Mouse (Mus musculus): Measurements from ENCODE around the gene Nlgn2. TPM values are rescaled to one million over a fixed set of nuclear protein-coding genes. Genes with fewer than 3 reads are reported as not detected.
"Not testable (repeated sequence)": the region's sequence is repeated elsewhere in the genome, so short reads cannot be mapped to it uniquely, and the experiment has no call there.

The Nlgn2 gene
- total and polyA plus RNA-seq, 2 experiments from 2014 or later = 18.2 to 104 TPM

GRCm38 (mm10) chr11:69865561-69865960 is 28.0 kb upstream of the Nlgn2 start:
- DNase-seq = no peak
- WGBS = 77% methylated on average over 9 of the region's 9 CpGs

GRCm38 (mm10) chr11:69864138-69864860 is 26.7 kb upstream of the Nlgn2 start:
- no peaks in the 10 kb centered on the region for H3K36me3 ChIP-seq (ENCODE audit: insufficient read depth)
- no peak for TF ChIP-seq CTCF (IDR thresholded peaks at IDR 0.05; ENCODE audit: low read depth)
- no peak overlapping the region for H3K27ac ChIP-seq (ENCODE audit: low read depth, low read length)
- ATAC-seq = no peak
- no peak for DNase-seq
- H3K4me1 ChIP-seq (ENCODE audit: insufficient read depth) = no peaks in the 10 kb centered on the region
- no peak overlapping the region for H3K4me3 ChIP-seq (ENCODE audit: low read depth, low read length)
- no peak overlapping the region for H3K9ac ChIP-seq
- H3K4me2 ChIP-seq (ENCODE audit: low read depth) = no peak overlapping the region
- WGBS = 39% methylated on average over 8 of the region's 8 CpGs
- no peaks in the 10 kb centered on the region for H3K9me3 ChIP-seq (ENCODE audit: low read length)
- no peaks in the 10 kb centered on the region for H3K27me3 ChIP-seq (ENCODE audit: insufficient read depth, low read length)

More at GRCm38 (mm10) chr11:69865561-69865960, 28.0 kb upstream of the Nlgn2 start:
- no peak for ATAC-seq
- H3K9me3 ChIP-seq (ENCODE audit: low read length) = no peaks in the 10 kb centered on the region
- no peaks in the 10 kb centered on the region for H3K27me3 ChIP-seq (ENCODE audit: insufficient read depth, low read length)
- H3K4me2 ChIP-seq (ENCODE audit: low read depth) = no peak overlapping the region
- H3K27ac ChIP-seq (ENCODE audit: low read depth, low read length) = no peak overlapping the region
- TF ChIP-seq CTCF (IDR thresholded peaks at IDR 0.05; ENCODE audit: low read depth) = no peak
- no peak overlapping the region for H3K9ac ChIP-seq
- H3K36me3 ChIP-seq (ENCODE audit: insufficient read depth) = no peaks in the 10 kb centered on the region
- no peak overlapping the region for H3K4me3 ChIP-seq (ENCODE audit: low read depth, low read length)
- no peaks in the 10 kb centered on the region for H3K4me1 ChIP-seq (ENCODE audit: insufficient read depth)

GRCm38 (mm10) chr11:69863729-69864128 is 26.1 kb upstream of the Nlgn2 start:
- 81% methylated on average over 3 of the region's 3 CpGs for WGBS
- H3K4me3 ChIP-seq (ENCODE audit: low read depth, low read length) = not testable (repeated sequence)

GRCm38 (mm10) chr11:69858113-69858998 is 20.8 kb upstream of the Nlgn2 start, which contains the start of gene Tnk1:
TSS of gene Tnk1 (minus strand) at chr11:69858730.
- H3K4me2 ChIP-seq (ENCODE audit: low read depth) = no peak within 1 kb of the TSS
- no peak for TF ChIP-seq CTCF (IDR thresholded peaks at IDR 0.05; ENCODE audit: low read depth)
- no peak within 1 kb of the TSS for H3K27ac ChIP-seq (ENCODE audit: low read depth, low read length)
- 22% methylated on average over 30 of the region's 30 CpGs for WGBS
- H3K4me1 ChIP-seq (ENCODE audit: insufficient read depth) = no peaks in the 10 kb centered on the region
- H3K9ac ChIP-seq = no peak within 1 kb of the TSS
- H3K27me3 ChIP-seq (ENCODE audit: insufficient read depth, low read length) = peaks cover 11% of the 10 kb centered on the region; the same call in 1 of the 2 replicates
- no peak for DNase-seq
- H3K9me3 ChIP-seq (ENCODE audit: low read length) = no peaks in the 10 kb centered on the region
- no peak for ATAC-seq
- H3K36me3 ChIP-seq (ENCODE audit: insufficient read depth) = no peaks in the 10 kb centered on the region
- H3K4me3 ChIP-seq (ENCODE audit: low read depth, low read length) = no peak within 1 kb of the TSS

More at GRCm38 (mm10) chr11:69863729-69864128, 26.1 kb upstream of the Nlgn2 start:
- H3K4me1 ChIP-seq (ENCODE audit: insufficient read depth); H3K36me3 ChIP-seq (ENCODE audit: insufficient read depth); H3K27me3 ChIP-seq (ENCODE audit: insufficient read depth, low read length); DNase-seq; H3K27ac ChIP-seq (ENCODE audit: low read depth, low read length); H3K9ac ChIP-seq; ATAC-seq; H3K9me3 ChIP-seq (ENCODE audit: low read length); H3K4me2 ChIP-seq (ENCODE audit: low read depth): not testable (repeated sequence)

- Histone ChIP-seq H3K4me2 (ENCODE audit: low read depth) (no peak overlapping the region), H3K27ac (ENCODE audit: low read depth, low read length) (no peak overlapping the region), H3K4me1 (ENCODE audit: insufficient read depth) (no peaks in the 10 kb centered on the region), H3K4me3 (ENCODE audit: low read depth, low read length) (no peak overlapping the region), H3K9me3 (ENCODE audit: low read length) (no peaks in the 10 kb centered on the region), H3K36me3 (ENCODE audit: insufficient read depth) (peaks cover 20% of the 10 kb centered on the region), H3K27me3 (ENCODE audit: insufficient read depth, low read length) (peaks cover 11% of the 10 kb centered on the region; the same call in 1 of the 2 replicates), H3K9ac (no peak overlapping the region)
- DNase-seq (no peak), ATAC-seq (peak; percentile 54)
- peak; percentile 53 for TF ChIP-seq CTCF (IDR thresholded peaks at IDR 0.05; ENCODE audit: low read depth)
- 18% methylated on average over 16 of the region's 16 CpGs for WGBS
Observed at GRCm38 (mm10) chr11:69855347-69855746, 17.8 kb upstream of the Nlgn2 start.

GRCm38 (mm10) chr11:69854680-69855079 is 17.1 kb upstream of the Nlgn2 start:
- ATAC-seq (no peak), DNase-seq (no peak)
- no peaks in the 10 kb centered on the region for H3K9me3 ChIP-seq (ENCODE audit: low read length)
- H3K4me2 ChIP-seq (ENCODE audit: low read depth) = no peak overlapping the region
- peaks cover 26% of the 10 kb centered on the region for H3K36me3 ChIP-seq (ENCODE audit: insufficient read depth)
- H3K4me1 ChIP-seq (ENCODE audit: insufficient read depth) = no peaks in the 10 kb centered on the region
- H3K9ac ChIP-seq = no peak overlapping the region
- 86% methylated on average over 10 of the region's 10 CpGs for WGBS
- TF ChIP-seq CTCF (IDR thresholded peaks at IDR 0.05; ENCODE audit: low read depth) = no peak
- no peak overlapping the region for H3K27ac ChIP-seq (ENCODE audit: low read depth, low read length)
- no peak overlapping the region for H3K4me3 ChIP-seq (ENCODE audit: low read depth, low read length)
- H3K27me3 ChIP-seq (ENCODE audit: insufficient read depth, low read length) = peaks cover 11% of the 10 kb centered on the region; the same call in 1 of the 2 replicates

- Histone ChIP-seq H3K9me3 (ENCODE audit: low read length) (no peaks in the 10 kb centered on the region), H3K4me1 (ENCODE audit: insufficient read depth) (no peaks in the 10 kb centered on the region), H3K9ac (no peak overlapping the region), H3K27ac (ENCODE audit: low read depth, low read length) (no peak overlapping the region), H3K4me2 (ENCODE audit: low read depth) (no peak overlapping the region), H3K36me3 (ENCODE audit: insufficient read depth) (peaks cover 33% of the 10 kb centered on the region), H3K4me3 (ENCODE audit: low read depth, low read length) (no peak overlapping the region), H3K27me3 (ENCODE audit: insufficient read depth, low read length) (peaks cover 9% of the 10 kb centered on the region; the same call in 1 of the 2 replicates)
- ATAC-seq (no peak), DNase-seq (no peak)
- 73% methylated on average over 7 of the region's 7 CpGs for WGBS
- TF ChIP-seq CTCF (IDR thresholded peaks at IDR 0.05; ENCODE audit: low read depth) = no peak
Observed at GRCm38 (mm10) chr11:69853994-69854393, 16.4 kb upstream of the Nlgn2 start.
